Mouse (Mus musculus) right cerebral cortex, postnatal 36 days (tissue): ENCODE measurements around the gene Nsun2.

Experiments
- DNase-seq, 2 experiments: peaks; one replicate each; pipeline ENCODE4 v3.0.0; 2022; ENCODE audit warnings: low spot score in 2 of 2, mixed read lengths in 1 of 2

Nsun2 gene

GRCm38 (mm10) chr13:69636375-69636774 is 102.8 kb downstream of the Nsun2 start:
- DNase-seq, result no peak

- DNase-seq, result no peak
Observed at GRCm38 (mm10) chr13:69636816-69637215, 103.3 kb downstream of the Nsun2 start.

GRCm38 (mm10) chr13:69637657-69638056 is 104.1 kb downstream of the Nsun2 start:
- no peak for DNase-seq

- no peak for DNase-seq
Observed at GRCm38 (mm10) chr13:69638108-69638626, 104.6 kb downstream of the Nsun2 start.

GRCm38 (mm10) chr13:69639251-69639650 is 105.7 kb downstream of the Nsun2 start:
- DNase-seq, result no peak

GRCm38 (mm10) chr13:69640126-69640525 is 106.6 kb downstream of the Nsun2 start:
- DNase-seq, result no peak

GRCm38 (mm10) chr13:69640541-69640940 is 107.0 kb downstream of the Nsun2 start:
- DNase-seq, result no peak

GRCm38 (mm10) chr13:69641017-69641416 is 107.5 kb downstream of the Nsun2 start:
- DNase-seq, result no peak

GRCm38 (mm10) chr13:69642656-69643216 is 109.2 kb downstream of the Nsun2 start:
- no peak for DNase-seq

GRCm38 (mm10) chr13:69643937-69644336 is 110.4 kb downstream of the Nsun2 start:
- DNase-seq, result no peak

GRCm38 (mm10) chr13:69644427-69645166 is 111.1 kb downstream of the Nsun2 start:
- no peak for DNase-seq

- DNase-seq, result no peak
Observed at GRCm38 (mm10) chr13:69645694-69646423, 112.3 kb downstream of the Nsun2 start.

GRCm38 (mm10) chr13:69646481-69646880 is 112.9 kb downstream of the Nsun2 start:
- DNase-seq, result no peak

- DNase-seq, result no peak
Observed at GRCm38 (mm10) chr13:69654508-69654907, 121.0 kb downstream of the Nsun2 start.

GRCm38 (mm10) chr13:69672121-69672520 is 138.6 kb downstream of the Nsun2 start:
- DNase-seq, result no peak

GRCm38 (mm10) chr13:69672565-69672964 is 139.0 kb downstream of the Nsun2 start:
- no peak for DNase-seq

- DNase-seq, result no peak
Observed at GRCm38 (mm10) chr13:69673197-69673920, 139.8 kb downstream of the Nsun2 start.

- DNase-seq, result no peak
Observed at GRCm38 (mm10) chr13:69673921-69674618, 140.5 kb downstream of the Nsun2 start.
